Mouse (Mus musculus) CH12.LX (cell line): Measurements from ENCODE around the gene Fbxo42. TPM values are rescaled to one million over a fixed set of nuclear protein-coding genes. Genes with fewer than 3 reads are reported as not detected.
A peak's percentile ranks its signal among the peaks of the same experiment; 100 is the strongest.

Experiments used
- DNase-seq: peaks from one replicate; pipeline ENCODE4 v3.0.0-alpha.2; 2013; ENCODE audit errors: extremely low read depth
- H3K27ac ChIP-seq: 2 replicates; pipeline ENCODE4 v1.5.1; 2012; ENCODE audit warnings: low read depth, mild to moderate bottlenecking, control low read depth, moderate library complexity; ENCODE audit not compliant: insufficient read depth
- H3K27me3 ChIP-seq: replicated peaks from 2 replicates; pipeline ENCODE3; 2012; ENCODE audit warnings: inconsistent platforms
- H3K36me3 ChIP-seq, 2 experiments: replicated peaks in 1 of 2; 2 replicates each; pipeline versions ENCODE3 to v1.6.1; 2012; ENCODE audit warnings: inconsistent platforms in 1 of 2, low read length in 1 of 2, mild to moderate bottlenecking in 1 of 2, mixed read lengths in 1 of 2, moderate library complexity in 1 of 2; ENCODE audit not compliant: control insufficient read depth in 1 of 2, insufficient read depth in 1 of 2
- H3K4me1 ChIP-seq, 2 experiments: 2 replicates each; pipeline ENCODE4 v1.6.1; 2012; ENCODE audit warnings: inconsistent platforms in 1 of 2, moderate library complexity in 1 of 2; ENCODE audit not compliant: insufficient read depth in 2 of 2, control insufficient read depth in 1 of 2
- H3K4me2 ChIP-seq: 2 replicates; pipeline ENCODE4 v1.6.1; 2012; ENCODE audit warnings: low read depth, mild to moderate bottlenecking, control low read depth; ENCODE audit not compliant: poor library complexity, insufficient read depth, severe bottlenecking
- H3K4me3 ChIP-seq, 3 experiments: fragments of 150-350 bp in 1 of 3; sonication (generic) in 1 of 3; replicated peaks in 1 of 3; 2 replicates each; pipeline versions ENCODE3 to v1.5.1; 2011 to 2012; ENCODE audit warnings: low read depth in 2 of 3, low read length in 2 of 3, mild to moderate bottlenecking in 2 of 3, moderate library complexity in 2 of 3, control low read depth in 1 of 3, improper control_type of control experiment in 1 of 3, inconsistent platforms in 1 of 3, mixed read lengths in 1 of 3; ENCODE audit not compliant: poor library complexity in 1 of 3
- H3K79me2 ChIP-seq: replicated peaks from 2 replicates; pipeline ENCODE4 v1.6.1; 2012; ENCODE audit warnings: mild to moderate bottlenecking, moderate library complexity; ENCODE audit not compliant: control insufficient read depth, poor library complexity, insufficient read depth, severe bottlenecking; ENCODE audit errors: extremely low read depth
- H3K9ac ChIP-seq: 2 replicates; pipeline ENCODE4 v1.6.1; 2012; ENCODE audit warnings: low read depth, mild to moderate bottlenecking, control low read depth, moderate library complexity; ENCODE audit not compliant: insufficient read depth
- H3K9me3 ChIP-seq: replicated peaks from 2 replicates; pipeline ENCODE3; 2012; ENCODE audit warnings: low read length, inconsistent platforms, mixed read lengths
- BHLHE40 ChIP-seq: IDR thresholded peaks from 2 replicates; pipeline ENCODE4 v1.6.1; 2011; ENCODE audit warnings: mild to moderate bottlenecking, low read depth, low read length, improper control_type of control experiment
- CHD1 ChIP-seq: IDR thresholded peaks from 2 replicates; pipeline ENCODE4 v1.6.1; 2012; ENCODE audit warnings: low read depth, low read length, improper control_type of control experiment, inconsistent platforms
- CHD2 ChIP-seq: IDR thresholded peaks from 2 replicates; pipeline ENCODE4 v1.6.1; 2011; ENCODE audit warnings: low read length, improper control_type of control experiment
- CTCF ChIP-seq, 2 experiments: IDR thresholded peaks in 1 of 2; conservative IDR thresholded peaks in 1 of 2; 2 replicates each; pipeline ENCODE4 v1.5.1; 2011 to 2012; ENCODE audit warnings: low read depth in 2 of 2, low read length in 2 of 2, improper control_type of control experiment in 1 of 2, inconsistent platforms in 1 of 2, mild to moderate bottlenecking in 1 of 2, moderate library complexity in 1 of 2
- E2F4 ChIP-seq: IDR thresholded peaks from 2 replicates; pipeline ENCODE4 v1.6.1; 2011; ENCODE audit warnings: low read depth, low read length, improper control_type of control experiment; ENCODE audit not compliant: insufficient replicate concordance
- ELF1 ChIP-seq: IDR thresholded peaks from 2 replicates; pipeline ENCODE4 v1.6.1; 2014; ENCODE audit warnings: low read depth, mild to moderate bottlenecking, inconsistent platforms, low read length, improper control_type of control experiment
- EP300 ChIP-seq: IDR thresholded peaks from 2 replicates; pipeline ENCODE4 v1.6.1; 2011; ENCODE audit warnings: low read length, improper control_type of control experiment
- ETS1 ChIP-seq: conservative IDR thresholded peaks from 2 replicates; pipeline ENCODE4 v1.6.1; 2012; ENCODE audit warnings: low read depth, mild to moderate bottlenecking, inconsistent platforms, low read length, improper control_type of control experiment, moderate library complexity
- GABPA ChIP-seq: IDR thresholded peaks from 2 replicates; pipeline ENCODE4 v1.6.1; 2012; ENCODE audit warnings: low read depth, low read length, improper control_type of control experiment, inconsistent platforms; ENCODE audit not compliant: insufficient replicate concordance
- HCFC1 ChIP-seq: IDR thresholded peaks from 2 replicates; pipeline ENCODE4 v1.6.1; 2012; ENCODE audit warnings: low read depth, mild to moderate bottlenecking, inconsistent platforms, low read length, improper control_type of control experiment
- IRF4 ChIP-seq: IDR thresholded peaks from 2 replicates; pipeline ENCODE4 v1.6.1; 2014; ENCODE audit warnings: low read depth, mild to moderate bottlenecking, inconsistent platforms, low read length, improper control_type of control experiment
- JUN ChIP-seq: IDR thresholded peaks from 2 replicates; pipeline ENCODE4 v1.6.1; 2011; ENCODE audit warnings: low read depth, mild to moderate bottlenecking, low read length, improper control_type of control experiment, moderate library complexity; ENCODE audit not compliant: insufficient read depth
- JUND ChIP-seq: conservative IDR thresholded peaks from 2 replicates; pipeline ENCODE4 v1.6.1; 2011; ENCODE audit warnings: low read depth, low read length, improper control_type of control experiment
- KAT2A ChIP-seq: IDR thresholded peaks from 2 replicates; pipeline ENCODE4 v1.6.1; 2012; ENCODE audit warnings: low read length, improper control_type of control experiment, inconsistent platforms; ENCODE audit not compliant: insufficient replicate concordance
- MAX ChIP-seq: IDR thresholded peaks from 2 replicates; pipeline ENCODE4 v1.6.1; 2011; ENCODE audit warnings: low read length, improper control_type of control experiment
- MAZ ChIP-seq: IDR thresholded peaks from 2 replicates; pipeline ENCODE4 v1.6.1; 2012; ENCODE audit warnings: low read depth, mild to moderate bottlenecking, inconsistent platforms, low read length, improper control_type of control experiment, moderate library complexity
- MEF2A ChIP-seq: IDR thresholded peaks from 2 replicates; pipeline ENCODE4 v1.6.1; 2014; ENCODE audit warnings: low read depth, mild to moderate bottlenecking, inconsistent platforms, low read length, improper control_type of control experiment, borderline replicate concordance
- MXI1 ChIP-seq: IDR thresholded peaks from 2 replicates; pipeline ENCODE4 v1.6.1; 2011; ENCODE audit warnings: mild to moderate bottlenecking, low read depth, low read length, improper control_type of control experiment
- NELFE ChIP-seq: IDR thresholded peaks from 2 replicates; pipeline ENCODE4 v1.6.1; 2011; ENCODE audit warnings: low read depth, low read length, improper control_type of control experiment
- NRF1 ChIP-seq: IDR thresholded peaks from 2 replicates; pipeline ENCODE4 v1.6.1; 2014; ENCODE audit warnings: low read depth, mild to moderate bottlenecking, inconsistent platforms, low read length, improper control_type of control experiment, moderate library complexity
- PAX5 ChIP-seq: IDR thresholded peaks from 2 replicates; pipeline ENCODE4 v1.6.1; 2012; ENCODE audit warnings: low read length, inconsistent platforms, mixed read lengths
- POLR2AphosphoS2 ChIP-seq: IDR thresholded peaks from 2 replicates; pipeline ENCODE4 v1.6.1; 2011; ENCODE audit warnings: low read depth, low read length, improper control_type of control experiment
- RAD21 ChIP-seq: IDR thresholded peaks from 2 replicates; pipeline ENCODE4 v1.6.1; 2011; ENCODE audit warnings: low read depth, mild to moderate bottlenecking, low read length, improper control_type of control experiment, moderate library complexity
- SIN3A ChIP-seq: IDR thresholded peaks from 2 replicates; pipeline ENCODE4 v1.6.1; 2012; ENCODE audit warnings: low read length, improper control_type of control experiment, inconsistent platforms
- TCF12 ChIP-seq: IDR thresholded peaks from 2 replicates; pipeline ENCODE4 v1.6.1; 2014; ENCODE audit warnings: low read depth, mild to moderate bottlenecking, inconsistent platforms, low read length, improper control_type of control experiment
- USF1 ChIP-seq: IDR thresholded peaks from 2 replicates; pipeline ENCODE4 v1.6.1; 2014; ENCODE audit warnings: low read depth, mild to moderate bottlenecking, inconsistent platforms, low read length, improper control_type of control experiment
- USF2 ChIP-seq: conservative IDR thresholded peaks from 2 replicates; pipeline ENCODE4 v1.6.1; 2011; ENCODE audit warnings: low read depth, low read length, improper control_type of control experiment
- ZC3H11A ChIP-seq: IDR thresholded peaks from 2 replicates; pipeline ENCODE4 v1.6.1; 2012; ENCODE audit warnings: low read depth, mild to moderate bottlenecking, inconsistent platforms, low read length, improper control_type of control experiment
- ZKSCAN1 ChIP-seq: IDR thresholded peaks from 2 replicates; pipeline ENCODE4 v1.6.1; 2012; ENCODE audit warnings: low read depth, inconsistent platforms, low read length, improper control_type of control experiment, borderline replicate concordance
- ZMIZ1 ChIP-seq: IDR thresholded peaks from 2 replicates; pipeline ENCODE4 v1.6.1; 2012; ENCODE audit warnings: low read depth, mild to moderate bottlenecking, inconsistent platforms, low read length, improper control_type of control experiment
- ZNF384 ChIP-seq: IDR thresholded peaks from 2 replicates; pipeline ENCODE4 v1.6.1; 2012; ENCODE audit warnings: low read depth, low read length, improper control_type of control experiment, inconsistent platforms
- dilution Hi-C: fragments of 300-500 bp; cut with MboI; formaldehyde crosslinking; loops from 2 replicates; pipeline ENCODE4 v1.14.3; 2020; ENCODE audit warnings: low sequenced_read_pairs; ENCODE audit not compliant: extremely low pct_unique_long_range_greater_than_20kb, extremely low pct_ligation_motif_present
- in situ Hi-C: fragments of 300-500 bp; cut with MboI; formaldehyde crosslinking; loops from 3 replicates; pipeline ENCODE4 v1.14.3; 2019; ENCODE audit warnings: low sequenced_read_pairs, low pct_ligation_motif_present, low pct_unique_long_range_greater_than_20kb, mixed read lengths
- polyA plus RNA-seq: library from polyadenylated mRNA; unstranded; fragments of >175 nt; gene quantifications from 2 replicates; pipeline ENCODE4 v1.2.1, GENCODE M21; 2012; ENCODE audit warnings: low read depth; ENCODE audit not compliant: insufficient read length
- total RNA-seq, 2 experiments: library from RNA; depleted of rRNA; stranded (reverse); fragments of 300-350 nt in 1 of 2; fragments of >200 nt in 1 of 2; gene quantifications; 2 replicates each; pipeline ENCODE4 v1.2.3; 2012 to 2014

Fbxo42 gene
- total and polyA plus RNA-seq, 3 experiments = 9.8 to 16.5 (median 14.4) TPM

- Histone ChIP-seq H3K4me2 (no peak overlapping the region), H3K27me3 (no peaks in the 10 kb centered on the region), H3K4me3 (peak overlapping the region in 1 of 3 experiments; percentile 12), H3K9ac (no peak overlapping the region), H3K4me1 (peaks cover 8 to 22% of the 10 kb centered on the region in 2 experiments), H3K36me3 (peaks cover 57 to 91% of the 10 kb centered on the region in 2 experiments), H3K79me2 (no peaks in the 10 kb centered on the region), H3K27ac (peak overlapping the region; percentile 14), H3K9me3 (peaks cover 6% of the 10 kb centered on the region)
- TF ChIP-seq USF2 = no peak
- no peak for TF ChIP-seq NRF1
- TF ChIP-seq USF1 = no peak
- peak; percentile 67 for TF ChIP-seq BHLHE40
- no peak for TF ChIP-seq MXI1
- TF ChIP-seq POLR2AphosphoS2 = no peak
- no peak for TF ChIP-seq E2F4
- TF ChIP-seq SIN3A = no peak
- no peak for TF ChIP-seq CHD1
- peak; percentile 42; the same call in 1 of the 2 replicates for TF ChIP-seq JUN
- no peak for TF ChIP-seq ZMIZ1
- peak; percentile 95 for TF ChIP-seq IRF4
- peak; percentile 71 for TF ChIP-seq JUND
- TF ChIP-seq ZNF384 = no peak
- no peak for TF ChIP-seq ZC3H11A
- TF ChIP-seq NELFE = no peak
- peak; percentile 35 for TF ChIP-seq ETS1
- TF ChIP-seq EP300 = peak; percentile 76
- TF ChIP-seq KAT2A = no peak
- TF ChIP-seq ZKSCAN1 = no peak
- no peak for TF ChIP-seq GABPA
- no peak for TF ChIP-seq RAD21
- peak; percentile 20; the same call in 1 of the 2 replicates for TF ChIP-seq MEF2A
- TF ChIP-seq TCF12 = no peak
- no peak for TF ChIP-seq PAX5
- no peak for TF ChIP-seq MAZ
- no peak for TF ChIP-seq CTCF (conservative IDR thresholded peaks at IDR 0.05 in 1 of 2, IDR thresholded peaks at IDR 0.05 in 1 of 2; ENCODE audit: low read depth in 2 of 2, low read length in 2 of 2)
- TF ChIP-seq ELF1 = no peak
- no peak for TF ChIP-seq HCFC1
- 0 out of 2 replicates have a peak, but pooled peaks have one; percentile 26 for TF ChIP-seq CHD2
- TF ChIP-seq MAX = no peak
- peak; percentile 77 for DNase-seq
- in situ Hi-C loops (no loop called here), dilution Hi-C loops (no loop called here)
Observed at GRCm38 (mm10) chr4:141194553-141194952, 46.8 kb downstream of the Fbxo42 start.
